Mouse (Mus musculus) midbrain, postnatal 0 days (tissue): ENCODE results near the gene Psmd12. TPM values are rescaled to one million over a fixed set of nuclear protein-coding genes. Genes with fewer than 3 reads are reported as not detected.

Experiments
- ATAC-seq: fragments of 200-750 bp; cut with Nextera tagmentation; 2 replicates; pipeline ENCODE4 v1.8.0; 2017; ENCODE audit warnings: moderate number of reproducible peaks, mild to moderate bottlenecking, moderate TSS enrichment, moderate library complexity; ENCODE audit not compliant: low FRiP score
- DNase-seq: peaks from one replicate; pipeline ENCODE4 v3.0.0-alpha.2; 2015; ENCODE audit warnings: low spot score
- H3K27ac ChIP-seq: fragments of 300-500 bp; sonication (generic); 2 replicates; pipeline ENCODE4 v1.5.1; 2014; ENCODE audit warnings: low read depth, mild to moderate bottlenecking, low read length, mixed read lengths
- H3K27me3 ChIP-seq: fragments of 300-500 bp; sonication (generic); 2 replicates; pipeline ENCODE4 v1.6.1; 2014; ENCODE audit warnings: low read length, control low read depth, mixed read lengths; ENCODE audit not compliant: insufficient read depth
- H3K36me3 ChIP-seq: fragments of 300-500 bp; sonication (generic); 2 replicates; pipeline ENCODE4 v1.6.1; 2014; ENCODE audit warnings: low read length, control low read depth, mixed read lengths; ENCODE audit not compliant: insufficient read depth
- H3K4me1 ChIP-seq: fragments of 300-500 bp; sonication (generic); 2 replicates; pipeline ENCODE4 v1.6.1; 2014; ENCODE audit warnings: mild to moderate bottlenecking, control low read depth, antibody characterized with exemption, low read length, mixed read lengths; ENCODE audit not compliant: insufficient read depth
- H3K4me2 ChIP-seq: fragments of 300-500 bp; sonication (generic); 2 replicates; pipeline ENCODE4 v1.6.1; 2014; ENCODE audit warnings: low read depth, mild to moderate bottlenecking, low read length, mixed read lengths; ENCODE audit not compliant: poor library complexity, severe bottlenecking
- H3K4me3 ChIP-seq: fragments of 300-500 bp; sonication (generic); 2 replicates; pipeline ENCODE4 v1.5.1; 2014; ENCODE audit warnings: low read depth, mild to moderate bottlenecking, low read length, moderate library complexity
- H3K9ac ChIP-seq: fragments of 300-500 bp; sonication (generic); replicated peaks from 2 replicates; pipeline ENCODE4 v1.6.1; 2014; ENCODE audit warnings: mild to moderate bottlenecking, low read length, moderate library complexity, mixed read lengths; ENCODE audit not compliant: poor library complexity, severe bottlenecking
- H3K9me3 ChIP-seq: fragments of 300-500 bp; sonication (generic); 2 replicates; pipeline ENCODE4 v1.6.1; 2016; ENCODE audit warnings: low read length, control low read depth
- CTCF ChIP-seq: IDR thresholded peaks from 2 replicates; pipeline ENCODE4 v1.5.1; 2016; ENCODE audit warnings: antibody characterized with exemption, mild to moderate bottlenecking
- whole genome bisulfite sequencing: fragments of 180-500 bp; shearing (Covaris S2); extraction: QIAGEN DNeasy Blood & Tissue Kit; methylation state at CpG from one replicate; pipeline ENCODE4 v1.1.7; 2014; 5-methylcytosine and 5-hydroxymethylcytosine counted together
- polyA plus RNA-seq: library from polyadenylated mRNA; unstranded; fragments of >200 nt; fragmentation: Nextera tagmentation; extraction: Ambion mirVana; gene quantifications from 2 replicates; pipeline ENCODE4 v1.2.1, GENCODE M21; 2015
- total RNA-seq: library from RNA; depleted of rRNA; stranded (reverse); fragments of >200 nt; gene quantifications from 2 replicates; pipeline ENCODE4 v1.2.3, GENCODE M21; 2014

Gene Psmd12
- total and polyA plus RNA-seq, 2 experiments from 2014 or later = 39.6 to 156 TPM

DNA sequence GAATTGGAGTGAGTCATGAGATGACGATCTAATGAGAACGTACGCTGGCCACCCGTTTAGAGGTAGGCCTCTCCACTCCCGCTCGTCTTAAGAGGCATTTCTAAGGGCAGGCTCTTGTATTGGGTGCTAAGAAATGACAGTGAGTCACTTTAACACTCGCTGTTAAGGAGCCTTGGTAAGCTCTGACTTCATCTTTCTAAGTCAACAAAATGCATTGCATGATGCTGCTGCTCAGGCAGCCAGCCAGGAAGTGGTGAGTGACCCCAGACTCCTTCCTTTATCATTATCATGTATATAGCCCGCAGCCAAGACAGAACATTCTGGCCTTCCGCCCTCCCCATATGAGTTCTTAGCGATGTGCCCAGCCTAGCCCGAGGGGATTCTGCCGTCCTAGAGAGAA is 21.0 kb upstream of the Psmd12 start:
- H3K27ac ChIP-seq = no peak overlapping the region
- TF ChIP-seq CTCF = no peak
- no peak overlapping the region for H3K9ac ChIP-seq
- no peaks in the 10 kb centered on the region for H3K36me3 ChIP-seq
- no peaks in the 10 kb centered on the region for H3K4me1 ChIP-seq
- H3K9me3 ChIP-seq = no peaks in the 10 kb centered on the region
- H3K4me2 ChIP-seq = no peak overlapping the region
- DNase-seq (no peak), ATAC-seq (no peak)
- no peak overlapping the region for H3K4me3 ChIP-seq
- WGBS = 83% methylated on average over 12 of the region's 12 CpGs
- H3K27me3 ChIP-seq = no peaks in the 10 kb centered on the region

DNA sequence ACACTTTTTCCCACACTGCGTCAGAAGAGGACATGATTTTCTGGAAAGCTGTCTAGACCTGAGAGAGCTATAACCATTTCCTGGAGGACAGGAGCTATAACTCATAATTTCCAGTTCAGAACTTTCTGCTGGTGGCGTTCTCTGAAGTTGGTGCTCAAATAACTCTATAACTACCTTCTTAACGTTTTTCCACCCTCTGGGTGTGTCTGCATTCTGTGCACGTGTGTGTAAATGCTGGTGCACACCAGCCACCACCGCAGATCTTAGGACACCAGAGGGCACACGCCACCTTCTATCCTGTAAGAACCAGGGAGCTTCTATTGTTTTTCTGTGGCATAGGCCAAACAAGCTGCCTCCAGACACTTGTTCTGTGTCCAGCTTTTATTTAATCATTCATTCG is 20.3 kb upstream of the Psmd12 start:
- no peak overlapping the region for H3K4me3 ChIP-seq
- 90% methylated on average over 7 of the region's 7 CpGs for whole genome bisulfite sequencing
- ATAC-seq = no peak

DNA sequence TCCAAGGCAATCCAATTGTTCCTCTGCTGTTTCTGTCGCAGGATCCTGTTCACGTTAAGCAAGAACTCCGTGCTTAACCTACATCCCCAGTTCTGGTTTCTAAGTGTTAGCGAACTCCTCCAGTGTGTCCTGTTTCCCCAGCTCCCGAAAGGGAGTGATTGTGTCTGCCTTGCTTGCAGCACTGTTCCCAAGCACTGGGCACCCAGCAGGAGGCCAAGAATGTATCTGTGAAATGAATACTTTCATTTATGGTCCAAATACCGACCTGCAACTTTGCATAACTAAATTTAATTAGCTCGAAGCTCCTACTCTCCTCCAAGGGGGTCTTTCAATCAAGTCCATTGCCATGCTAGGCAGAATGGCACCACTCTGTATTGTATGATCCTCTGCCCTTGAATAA is 19.5 kb upstream of the Psmd12 start:
- no peaks in the 10 kb centered on the region for H3K27me3 ChIP-seq
- DNase-seq = no peak
- no peak for TF ChIP-seq CTCF

More for the DNA sequence above, 20.3 kb upstream of the Psmd12 start:
- H3K36me3 ChIP-seq = no peaks in the 10 kb centered on the region
- H3K27ac ChIP-seq = no peak overlapping the region
- no peaks in the 10 kb centered on the region for H3K4me1 ChIP-seq
- no peak overlapping the region for H3K9ac ChIP-seq
- H3K9me3 ChIP-seq = no peaks in the 10 kb centered on the region
- TF ChIP-seq CTCF = no peak
- H3K4me2 ChIP-seq = no peak overlapping the region
- no peak for DNase-seq
- no peaks in the 10 kb centered on the region for H3K27me3 ChIP-seq

DNA sequence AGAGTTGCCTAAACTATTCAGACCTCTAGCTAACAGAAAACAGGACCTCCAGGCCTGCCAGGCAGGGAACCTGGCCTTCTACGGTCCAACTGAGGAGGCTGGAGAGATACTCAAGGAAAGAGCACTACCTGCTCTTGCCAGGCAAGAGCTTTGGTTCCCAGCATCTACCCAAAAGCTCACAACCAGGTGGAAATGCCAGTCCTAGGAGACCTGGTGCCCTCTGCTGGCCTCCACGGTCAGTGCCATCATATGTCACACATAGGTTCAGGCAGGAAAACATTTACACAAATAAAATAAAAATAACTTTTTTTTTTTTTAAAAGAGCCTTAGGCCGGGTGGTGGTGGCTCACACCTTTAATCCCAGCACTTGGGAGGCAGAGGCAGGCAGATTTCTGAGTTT is 16.8 kb upstream of the Psmd12 start:
- DNase-seq = no peak
- no peaks in the 10 kb centered on the region for H3K27me3 ChIP-seq
- peak; percentile 37; the same call in 1 of the 2 replicates for TF ChIP-seq CTCF
- no peak overlapping the region for H3K27ac ChIP-seq
- H3K36me3 ChIP-seq = no peaks in the 10 kb centered on the region
- WGBS = 99% methylated on average over 3 of the region's 3 CpGs
- no peak overlapping the region for H3K9ac ChIP-seq
- H3K9me3 ChIP-seq = no peaks in the 10 kb centered on the region
- H3K4me2 ChIP-seq = no peak overlapping the region
- ATAC-seq = no peak
- no peak overlapping the region for H3K4me3 ChIP-seq
- H3K4me1 ChIP-seq = no peaks in the 10 kb centered on the region

More for the DNA sequence above, 19.5 kb upstream of the Psmd12 start:
- H3K9ac ChIP-seq = no peak overlapping the region
- no peak overlapping the region for H3K4me3 ChIP-seq
- no peaks in the 10 kb centered on the region for H3K9me3 ChIP-seq
- no peaks in the 10 kb centered on the region for H3K4me1 ChIP-seq
- no peak overlapping the region for H3K27ac ChIP-seq
- no peak overlapping the region for H3K4me2 ChIP-seq
- ATAC-seq = no peak
- whole genome bisulfite sequencing = 56% methylated on average over 7 of the region's 7 CpGs
- no peaks in the 10 kb centered on the region for H3K36me3 ChIP-seq

DNA sequence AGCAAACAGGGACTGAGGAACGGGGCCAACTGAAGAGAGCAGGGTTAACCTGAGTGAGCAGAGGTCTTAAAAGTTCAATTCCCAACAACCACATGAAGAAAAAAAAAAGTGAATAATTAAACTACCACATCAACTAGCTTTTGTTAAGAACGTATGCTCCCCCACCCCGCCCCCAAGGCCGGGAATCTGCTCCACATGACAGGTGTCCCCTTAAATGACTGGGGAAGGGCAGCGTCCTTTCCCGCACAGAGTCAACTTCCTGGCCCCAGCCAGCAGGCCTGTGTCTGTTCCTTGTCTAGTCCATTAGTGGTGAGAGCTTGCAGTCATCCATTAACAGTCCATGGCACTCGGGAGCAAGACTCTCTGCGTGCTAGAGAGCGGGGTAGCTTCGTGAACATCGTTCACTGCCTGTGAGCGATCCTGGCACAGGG is 16.0 kb upstream of the Psmd12 start:
- Histone ChIP-seq H3K27me3 (no peaks in the 10 kb centered on the region), H3K9ac (no peak overlapping the region), H3K27ac (no peak overlapping the region), H3K4me1 (peaks cover 4% of the 10 kb centered on the region), H3K4me2 (no peak overlapping the region), H3K9me3 (no peaks in the 10 kb centered on the region), H3K36me3 (no peaks in the 10 kb centered on the region), H3K4me3 (no peak overlapping the region)
- no peak for ATAC-seq
- no peak for DNase-seq
- no peak for TF ChIP-seq CTCF
- WGBS = 86% methylated on average over 12 of the region's 12 CpGs

DNA sequence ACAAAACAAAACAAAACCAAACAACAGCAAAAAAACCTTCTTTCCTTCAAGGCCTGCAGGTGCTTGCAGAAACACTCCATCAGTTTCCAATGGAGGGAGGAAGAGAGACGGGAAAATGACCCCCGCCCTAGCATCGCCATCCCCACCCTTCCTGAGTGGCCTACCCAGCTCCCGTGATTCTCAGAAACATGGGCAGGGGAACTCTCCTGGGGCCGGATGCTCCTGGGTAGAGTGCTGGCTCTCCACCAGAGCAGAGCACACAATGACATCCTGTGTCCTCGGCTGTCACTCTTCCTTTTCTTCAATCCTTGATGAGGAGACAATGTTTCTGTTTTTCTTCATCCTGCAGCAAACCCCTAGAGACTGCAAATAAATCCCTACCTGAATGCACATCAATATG is 15.1 kb upstream of the Psmd12 start:
- Histone ChIP-seq H3K4me1 (peaks cover 6% of the 10 kb centered on the region), H3K27ac (no peak overlapping the region), H3K36me3 (no peaks in the 10 kb centered on the region), H3K4me3 (no peak overlapping the region), H3K9ac (no peak overlapping the region), H3K27me3 (no peaks in the 10 kb centered on the region), H3K4me2 (no peak overlapping the region), H3K9me3 (no peaks in the 10 kb centered on the region)
- 47% methylated on average over 6 of the region's 6 CpGs for WGBS
- peak; percentile 27 for DNase-seq
- TF ChIP-seq CTCF = no peak
- no peak for ATAC-seq
